Mouse (Mus musculus) kidney, embryonic 15.5 days (tissue): ENCODE data around the gene Chn2. TPM values are rescaled to one million over a fixed set of nuclear protein-coding genes. Genes with fewer than 3 reads are reported as not detected.

Experiments used
- ATAC-seq: fragments of 200-750 bp; cut with Nextera tagmentation; replicated peaks from 2 replicates; pipeline ENCODE4 v1.8.0; 2017; ENCODE audit warnings: moderate TSS enrichment; ENCODE audit not compliant: low FRiP score
- H3K27ac ChIP-seq: fragments of 300-500 bp; sonication (generic); 2 replicates; pipeline ENCODE4 v1.5.1; 2015; ENCODE audit warnings: mild to moderate bottlenecking, inconsistent platforms
- H3K27me3 ChIP-seq: fragments of 300-500 bp; sonication (generic); 2 replicates; pipeline ENCODE4 v1.6.1; 2015; ENCODE audit warnings: inconsistent platforms
- H3K36me3 ChIP-seq: fragments of 300-500 bp; sonication (generic); 2 replicates; pipeline ENCODE4 v1.6.1; 2015; ENCODE audit warnings: inconsistent platforms
- H3K4me1 ChIP-seq: fragments of 300-500 bp; sonication (generic); 2 replicates; pipeline ENCODE4 v1.6.1; 2015; ENCODE audit warnings: inconsistent platforms
- H3K4me2 ChIP-seq: fragments of 300-500 bp; sonication (generic); 2 replicates; pipeline ENCODE4 v1.6.1; 2015; ENCODE audit warnings: moderate library complexity, mild to moderate bottlenecking, inconsistent platforms
- H3K4me3 ChIP-seq: fragments of 300-500 bp; sonication (generic); replicated peaks from 2 replicates; pipeline ENCODE4 v1.5.1; 2015; ENCODE audit warnings: mild to moderate bottlenecking, inconsistent platforms
- H3K9ac ChIP-seq: fragments of 300-500 bp; sonication (generic); 2 replicates; pipeline ENCODE4 v1.6.1; 2015; ENCODE audit warnings: mild to moderate bottlenecking, inconsistent platforms
- H3K9me3 ChIP-seq: fragments of 300-500 bp; sonication (generic); replicated peaks from 2 replicates; pipeline ENCODE4 v1.6.1; 2016; ENCODE audit warnings: inconsistent platforms
- WGBS: fragments of 180-500 bp; shearing (Covaris S2); methylation state at CpG from one replicate; pipeline ENCODE4 v1.1.7; 2015; ENCODE audit warnings: mixed read lengths; 5-methylcytosine and 5-hydroxymethylcytosine counted together
- polyA plus RNA-seq: library from polyadenylated mRNA; unstranded; fragments of >200 nt; fragmentation: Nextera tagmentation; extraction: Ambion mirVana; gene quantifications from 2 replicates; pipeline ENCODE4 v1.2.1, GENCODE M21; 2015

Gene Chn2
- polyA plus RNA-seq, 1 experiment from 2014 or later = 15.5 TPM

GRCm38 (mm10) chr6:54263890-54264289, 224.5 kb downstream of the Chn2 start:
- no peaks in the 10 kb centered on the region for H3K36me3 ChIP-seq
- no peak overlapping the region for H3K27ac ChIP-seq
- H3K4me2 ChIP-seq = no peak overlapping the region
- 92% methylated on average over 2 of the region's 2 CpGs for WGBS
- no peaks in the 10 kb centered on the region for H3K4me1 ChIP-seq
- no peak overlapping the region for H3K9ac ChIP-seq
- no peak overlapping the region for H3K4me3 ChIP-seq
- H3K27me3 ChIP-seq = no peaks in the 10 kb centered on the region
- H3K9me3 ChIP-seq = no peaks in the 10 kb centered on the region
- no peak for ATAC-seq

- Histone ChIP-seq H3K36me3 (no peaks in the 10 kb centered on the region), H3K27me3 (no peaks in the 10 kb centered on the region), H3K4me1 (no peaks in the 10 kb centered on the region), H3K27ac (no peak overlapping the region), H3K4me3 (no peak overlapping the region), H3K9ac (no peak overlapping the region), H3K9me3 (no peaks in the 10 kb centered on the region), H3K4me2 (no peak overlapping the region)
- no peak for ATAC-seq
- 59% methylated on average over 7 of the region's 7 CpGs for WGBS
These were observed 225.2 kb downstream of the Chn2 start for GRCm38 (mm10) chr6:54264537-54264936.

- ATAC-seq = no peak
- 91% methylated on average over 6 of the region's 6 CpGs for WGBS
These were observed 226.0 kb downstream of the Chn2 start for GRCm38 (mm10) chr6:54265384-54265783.

GRCm38 (mm10) chr6:54272556-54273378, 233.4 kb downstream of the Chn2 start:
- H3K27me3 ChIP-seq = peaks cover 6% of the 10 kb centered on the region
- no peak overlapping the region for H3K4me3 ChIP-seq
- no peaks in the 10 kb centered on the region for H3K36me3 ChIP-seq
- no peaks in the 10 kb centered on the region for H3K9me3 ChIP-seq
- 0 out of 2 replicates have a peak overlapping the region, but pooled peaks have one; percentile 34 for H3K27ac ChIP-seq
- ATAC-seq = no peak
- WGBS = 57% methylated on average over 14 of the region's 14 CpGs
- 0 out of 2 replicates have a peak overlapping the region, but pooled peaks have one; percentile 4 for H3K4me2 ChIP-seq
- H3K9ac ChIP-seq = no peak overlapping the region
- H3K4me1 ChIP-seq = peaks cover 25% of the 10 kb centered on the region

More at GRCm38 (mm10) chr6:54265384-54265783, 226.0 kb downstream of the Chn2 start:
- 0 out of 2 replicates have a peak, but pooled peaks cover 6% of the 10 kb centered on the region for H3K27me3 ChIP-seq
- H3K4me1 ChIP-seq = no peaks in the 10 kb centered on the region
- no peaks in the 10 kb centered on the region for H3K9me3 ChIP-seq
- H3K36me3 ChIP-seq = no peaks in the 10 kb centered on the region
- no peak overlapping the region for H3K4me2 ChIP-seq
- no peak overlapping the region for H3K4me3 ChIP-seq
- H3K27ac ChIP-seq = no peak overlapping the region
- H3K9ac ChIP-seq = no peak overlapping the region

GRCm38 (mm10) chr6:54273379-54273730, 234.0 kb downstream of the Chn2 start:
- 0 out of 2 replicates have a peak overlapping the region, but pooled peaks have one; percentile 4 for H3K4me2 ChIP-seq
- no peak overlapping the region for H3K27ac ChIP-seq
- H3K4me1 ChIP-seq = peaks cover 31% of the 10 kb centered on the region
- H3K4me3 ChIP-seq = no peak overlapping the region
- 48% methylated on average over 6 of the region's 6 CpGs for WGBS
- peaks cover 6% of the 10 kb centered on the region for H3K27me3 ChIP-seq
- no peak overlapping the region for H3K9ac ChIP-seq
- no peaks in the 10 kb centered on the region for H3K9me3 ChIP-seq
- ATAC-seq = no peak
- H3K36me3 ChIP-seq = no peaks in the 10 kb centered on the region

GRCm38 (mm10) chr6:54277234-54277633, 237.9 kb downstream of the Chn2 start:
- H3K27ac ChIP-seq = peak overlapping the region; percentile 60; the same call in 1 of the 2 replicates
- H3K4me3 ChIP-seq = no peak overlapping the region
- H3K9me3 ChIP-seq = no peaks in the 10 kb centered on the region
- peaks cover 47% of the 10 kb centered on the region for H3K4me1 ChIP-seq
- H3K36me3 ChIP-seq = no peaks in the 10 kb centered on the region
- H3K4me2 ChIP-seq = no peak overlapping the region
- no peak overlapping the region for H3K9ac ChIP-seq
- H3K27me3 ChIP-seq = peaks cover 8% of the 10 kb centered on the region
- 77% methylated on average over 4 of the region's 4 CpGs for WGBS
- no peak for ATAC-seq

- Histone ChIP-seq H3K36me3 (no peaks in the 10 kb centered on the region), H3K27me3 (peaks cover 14% of the 10 kb centered on the region), H3K9me3 (no peaks in the 10 kb centered on the region), H3K4me3 (no peak overlapping the region), H3K27ac (peak overlapping the region; percentile 60), H3K4me1 (peaks cover 41% of the 10 kb centered on the region), H3K9ac (no peak overlapping the region), H3K4me2 (0 out of 2 replicates have a peak overlapping the region, but pooled peaks have one; percentile 3)
- WGBS = 36% methylated on average over 5 of the region's 5 CpGs
- peak; percentile 72 for ATAC-seq
These were observed 238.5 kb downstream of the Chn2 start for GRCm38 (mm10) chr6:54277828-54278227.

- ATAC-seq = 0 out of 2 replicates have a peak, but pooled peaks have one; percentile 27
- Histone ChIP-seq H3K4me3 (no peak overlapping the region), H3K4me2 (no peak overlapping the region), H3K9me3 (no peaks in the 10 kb centered on the region), H3K27ac (peak overlapping the region; percentile 60; the same call in 1 of the 2 replicates), H3K27me3 (peaks cover 20% of the 10 kb centered on the region; the same call in 1 of the 2 replicates), H3K9ac (no peak overlapping the region), H3K4me1 (peaks cover 34% of the 10 kb centered on the region), H3K36me3 (no peaks in the 10 kb centered on the region)
- WGBS = 50% methylated on average over 2 of the region's 2 CpGs
These were observed 239.3 kb downstream of the Chn2 start for GRCm38 (mm10) chr6:54278613-54279012.

GRCm38 (mm10) chr6:54279391-54279790, 240.0 kb downstream of the Chn2 start:
- H3K4me3 ChIP-seq = no peak overlapping the region
- no peak overlapping the region for H3K27ac ChIP-seq
- no peak overlapping the region for H3K4me2 ChIP-seq
- 23% methylated on average over 11 of the region's 11 CpGs for WGBS
- peaks cover 20% of the 10 kb centered on the region for H3K27me3 ChIP-seq
- no peak overlapping the region for H3K9ac ChIP-seq
- ATAC-seq = 0 out of 2 replicates have a peak, but pooled peaks have one; percentile 40
- H3K36me3 ChIP-seq = no peaks in the 10 kb centered on the region
- H3K4me1 ChIP-seq = peaks cover 34% of the 10 kb centered on the region
- H3K9me3 ChIP-seq = no peaks in the 10 kb centered on the region

- H3K4me1 ChIP-seq = peaks cover 34% of the 10 kb centered on the region
- H3K4me3 ChIP-seq = no peak overlapping the region
- ATAC-seq = no peak
- H3K9me3 ChIP-seq = no peaks in the 10 kb centered on the region
- H3K9ac ChIP-seq = no peak overlapping the region
- H3K36me3 ChIP-seq = no peaks in the 10 kb centered on the region
- H3K27ac ChIP-seq = no peak overlapping the region
- WGBS = 78% methylated on average over 6 of the region's 6 CpGs
- H3K4me2 ChIP-seq = no peak overlapping the region
- peaks cover 26% of the 10 kb centered on the region for H3K27me3 ChIP-seq
These were observed 240.9 kb downstream of the Chn2 start for GRCm38 (mm10) chr6:54280248-54280647.

GRCm38 (mm10) chr6:54283299-54283698, 243.9 kb downstream of the Chn2 start:
- Histone ChIP-seq H3K4me3 (no peak overlapping the region), H3K9me3 (no peaks in the 10 kb centered on the region), H3K4me2 (no peak overlapping the region), H3K9ac (no peak overlapping the region), H3K4me1 (peaks cover 18% of the 10 kb centered on the region), H3K27ac (no peak overlapping the region), H3K27me3 (peaks cover 39% of the 10 kb centered on the region), H3K36me3 (no peaks in the 10 kb centered on the region)
- WGBS = 63% methylated on average over 1 of the region's 1 CpGs
- no peak for ATAC-seq

- WGBS = 83% methylated on average over 12 of the region's 12 CpGs
- no peak overlapping the region for H3K9ac ChIP-seq
- no peaks in the 10 kb centered on the region for H3K9me3 ChIP-seq
- ATAC-seq = no peak
- peaks cover 39% of the 10 kb centered on the region for H3K27me3 ChIP-seq
- H3K27ac ChIP-seq = no peak overlapping the region
- no peak overlapping the region for H3K4me3 ChIP-seq
- H3K4me2 ChIP-seq = no peak overlapping the region
- no peaks in the 10 kb centered on the region for H3K36me3 ChIP-seq
- peaks cover 8% of the 10 kb centered on the region for H3K4me1 ChIP-seq
These were observed 244.9 kb downstream of the Chn2 start for GRCm38 (mm10) chr6:54284167-54284711.
